Comparison of ENCODE assay signal across 12 mouse cellular contexts in the genomic region with DNA sequence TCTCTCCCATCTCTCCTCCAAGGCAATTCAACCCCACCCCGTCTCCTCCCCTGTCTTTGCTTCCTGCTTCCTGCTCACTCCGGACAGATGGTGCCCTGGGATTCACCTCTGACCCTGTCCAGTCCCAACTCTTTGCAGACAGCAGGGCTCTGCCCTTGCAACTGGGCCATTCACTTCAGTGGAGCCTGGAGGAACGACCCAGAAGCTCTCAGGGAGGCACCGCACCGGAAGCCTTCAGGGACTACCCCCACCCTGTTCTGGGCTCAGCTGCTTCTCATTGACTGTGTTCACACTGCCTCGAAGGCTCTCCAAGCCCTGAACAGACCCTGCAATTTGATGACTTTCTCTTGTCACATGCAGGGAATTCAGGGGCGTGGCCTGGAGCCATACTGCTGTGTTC.
DNase-seq lines count a peak whose midpoint lies in the region; ATAC-seq and TF ChIP-seq lines count a peak whose summit lies in the region.
"Had no signal": no experiment of that assay in that cellular context is flagged by ENCODE, and none has a peak within 500 bp of the region (broad histone marks: within the 10 kb centered on the region; RNA-seq: fewer than 3 reads in every experiment).

No protein-coding gene starts in this region.

- no peak overlapping the region for H3K4me2 ChIP-seq in hindbrain, embryonic 16.5 days (ENCODE audit: low read length)
- no peak overlapping the region for H3K4me2 ChIP-seq in hindbrain, postnatal 0 days (ENCODE audit: low read depth, low read length)
- H3K4me2 ChIP-seq in midbrain, embryonic 16.5 days (ENCODE audit: low read length) = no peak overlapping the region

- no peak for TF ChIP-seq CTCF in hindbrain, postnatal 0 days (IDR thresholded peaks at IDR 0.05; ENCODE audit: low read depth)

- no peak for ATAC-seq in hindbrain, embryonic 16.5 days
- 0 out of 2 replicates have a peak, but pooled peaks have one; percentile 6 for ATAC-seq in hindbrain, postnatal 0 days
- ATAC-seq in midbrain, embryonic 16.5 days = peak; percentile 10; the same call in 1 of the 2 replicates
- ATAC-seq in megakaryocyte, adult 5-6 weeks (ENCODE audit: poor library complexity, severe bottlenecking) = no peak
- ATAC-seq: activated CD4-positive, CD25-positive, alpha-beta regulatory T cell, adult 4 months; inflammation-experienced regulatory T-cells, adult 6 months had no signal

- 31% methylated on average over 7 of the region's 7 CpGs for WGBS in hindbrain, embryonic 10.5 days
- 26% methylated on average over 7 of the region's 7 CpGs for WGBS in hindbrain, embryonic 16.5 days
- WGBS in hindbrain, postnatal 0 days = 32% methylated on average over 7 of the region's 7 CpGs
- 40% methylated on average over 7 of the region's 7 CpGs for WGBS in midbrain, embryonic 16.5 days

- H3K4me1 ChIP-seq in hindbrain, embryonic 10.5 days (replicated peaks) = peaks cover 78% of the 10 kb centered on the region
- peaks cover 13% of the 10 kb centered on the region for H3K4me1 ChIP-seq in hindbrain, embryonic 16.5 days (ENCODE audit: control insufficient read depth, insufficient read depth, low read depth, low read length)
- 0 out of 2 replicates have a peak, but pooled peaks cover 6% of the 10 kb centered on the region for H3K4me1 ChIP-seq in hindbrain, postnatal 0 days (ENCODE audit: insufficient read depth, low read length)
- H3K4me1 ChIP-seq in midbrain, embryonic 16.5 days (ENCODE audit: control insufficient read depth, insufficient read depth, low read length) = peaks cover 26% of the 10 kb centered on the region

- peaks cover 7% of the 10 kb centered on the region for H3K36me3 ChIP-seq in hindbrain, embryonic 10.5 days
- no peaks in the 10 kb centered on the region for H3K36me3 ChIP-seq in hindbrain, embryonic 16.5 days (ENCODE audit: control insufficient read depth, insufficient read depth, low read length)
- no peaks in the 10 kb centered on the region for H3K36me3 ChIP-seq in hindbrain, postnatal 0 days (ENCODE audit: insufficient read depth, low read length)
- H3K36me3 ChIP-seq in midbrain, embryonic 16.5 days (ENCODE audit: control insufficient read depth, insufficient read depth, low read length) = no peaks in the 10 kb centered on the region

- peak overlapping the region; percentile 43 for H3K27ac ChIP-seq in hindbrain, embryonic 10.5 days
- H3K27ac ChIP-seq in hindbrain, embryonic 16.5 days (ENCODE audit: low read depth, low read length) = no peak overlapping the region
- H3K27ac ChIP-seq in hindbrain, postnatal 0 days = no peak overlapping the region
- no peak overlapping the region for H3K27ac ChIP-seq in midbrain, embryonic 16.5 days (ENCODE audit: low read length)

- peak; percentile 65 for DNase-seq in hindbrain, embryonic 10.5 days (ENCODE audit: low spot score)
- peak; percentile 88 for DNase-seq in ZHBTc4 (ENCODE audit: low read depth, low spot score)
- no peak for DNase-seq in hindbrain, postnatal 0 days (ENCODE audit: low spot score)
- DNase-seq in frontal cortex, postnatal 36 days (ENCODE audit: low spot score in 2 of 2) = no peak
- DNase-seq in frontal cortex, adult 2 months (ENCODE audit: extremely low spot score in 1 of 2, low spot score in 1 of 2) = no peak
- DNase-seq: cerebellum, adult 8-10 months; heart, adult 18-20 months had no signal

- no peak overlapping the region for H3K4me3 ChIP-seq in hindbrain, embryonic 10.5 days
- H3K4me3 ChIP-seq in hindbrain, embryonic 16.5 days (ENCODE audit: low read length) = no peak overlapping the region
- no peak overlapping the region for H3K4me3 ChIP-seq in hindbrain, postnatal 0 days (ENCODE audit: low read length)
- no peak overlapping the region for H3K4me3 ChIP-seq in midbrain, embryonic 16.5 days (ENCODE audit: low read depth, low read length)

- no peaks in the 10 kb centered on the region for H3K9me3 ChIP-seq in hindbrain, embryonic 10.5 days
- H3K9me3 ChIP-seq in hindbrain, embryonic 16.5 days (ENCODE audit: control insufficient read depth, low read length) = no peaks in the 10 kb centered on the region
- H3K9me3 ChIP-seq in hindbrain, postnatal 0 days (ENCODE audit: low read length) = no peaks in the 10 kb centered on the region
- H3K9me3 ChIP-seq in midbrain, embryonic 16.5 days (replicated peaks; ENCODE audit: control insufficient read depth, low read length, poor library complexity, severe bottlenecking) = no peaks in the 10 kb centered on the region

- no peaks in the 10 kb centered on the region for H3K27me3 ChIP-seq in hindbrain, embryonic 10.5 days (ENCODE audit: insufficient read depth, poor library complexity, severe bottlenecking)
- no peaks in the 10 kb centered on the region for H3K27me3 ChIP-seq in hindbrain, embryonic 16.5 days (replicated peaks; ENCODE audit: control insufficient read depth, insufficient read depth, low read length)
- H3K27me3 ChIP-seq in hindbrain, postnatal 0 days (ENCODE audit: insufficient read depth, low read length) = no peaks in the 10 kb centered on the region
- no peaks in the 10 kb centered on the region for H3K27me3 ChIP-seq in midbrain, embryonic 16.5 days (ENCODE audit: control insufficient read depth, insufficient read depth, low read depth, low read length)

- no peak overlapping the region for H3K9ac ChIP-seq in hindbrain, embryonic 16.5 days (ENCODE audit: low read depth, low read length)
- no peak overlapping the region for H3K9ac ChIP-seq in hindbrain, postnatal 0 days (replicated peaks; ENCODE audit: low read length)
- H3K9ac ChIP-seq in midbrain, embryonic 16.5 days (ENCODE audit: low read depth, low read length) = no peak overlapping the region

Comparison
In these comparisons a context has a peak if more than half of its experiments do, and no peak if none do; other contexts are left out.
1. DNase-seq: peak in hindbrain, embryonic 10.5 days (single experiment) and ZHBTc4 (single experiment); none in hindbrain, postnatal 0 days (single experiment), frontal cortex, postnatal 36 days (0 of 2) and frontal cortex, adult 2 months (0 of 2).
2. ATAC-seq: peak in hindbrain, postnatal 0 days (single experiment) and midbrain, embryonic 16.5 days (single experiment); none in hindbrain, embryonic 16.5 days (single experiment) and megakaryocyte, adult 5-6 weeks (single experiment).